Mouse (Mus musculus) heart, embryonic 13.5 days (tissue): ENCODE data around the gene Abca4. TPM values are rescaled to one million over a fixed set of nuclear protein-coding genes. Genes with fewer than 3 reads are reported as not detected.

Source experiments
- ATAC-seq: fragments of 200-750 bp; cut with Nextera tagmentation; 2 replicates; pipeline ENCODE4 v1.8.0; 2017; ENCODE audit warnings: moderate TSS enrichment; ENCODE audit not compliant: insufficient number of reproducible peaks, low FRiP score, low TSS enrichment; ENCODE audit errors: extremely low read depth
- H3K27ac ChIP-seq: fragments of 300-500 bp; sonication (generic); replicated peaks from 2 replicates; pipeline ENCODE4 v1.5.1; 2015; ENCODE audit warnings: moderate library complexity, mild to moderate bottlenecking, inconsistent platforms
- H3K27me3 ChIP-seq: fragments of 300-500 bp; sonication (generic); replicated peaks from 2 replicates; pipeline ENCODE4 v1.6.1; 2015; ENCODE audit warnings: mild to moderate bottlenecking, inconsistent platforms
- H3K36me3 ChIP-seq: fragments of 300-500 bp; sonication (generic); 2 replicates; pipeline ENCODE4 v1.6.1; 2015; ENCODE audit warnings: mild to moderate bottlenecking, inconsistent platforms
- H3K4me1 ChIP-seq: fragments of 300-500 bp; sonication (generic); 2 replicates; pipeline ENCODE4 v1.6.1; 2015; ENCODE audit warnings: inconsistent platforms
- H3K4me2 ChIP-seq: fragments of 300-500 bp; sonication (generic); 2 replicates; pipeline ENCODE4 v1.6.1; 2015; ENCODE audit warnings: inconsistent platforms, mild to moderate bottlenecking, moderate library complexity
- H3K4me3 ChIP-seq: fragments of 300-500 bp; sonication (generic); 2 replicates; pipeline ENCODE4 v1.5.1; 2015; ENCODE audit warnings: moderate library complexity, mild to moderate bottlenecking, inconsistent platforms
- H3K9ac ChIP-seq: fragments of 300-500 bp; sonication (generic); 2 replicates; pipeline ENCODE4 v1.6.1; 2015; ENCODE audit warnings: inconsistent platforms, mild to moderate bottlenecking, moderate library complexity
- H3K9me3 ChIP-seq: fragments of 300-500 bp; sonication (generic); 2 replicates; pipeline ENCODE4 v1.6.1; 2016; ENCODE audit warnings: inconsistent platforms
- WGBS: fragments of 180-500 bp; shearing (Covaris S2); methylation state at CpG from one replicate; pipeline ENCODE4 v1.1.7; 2015; ENCODE audit warnings: mixed read lengths; 5-methylcytosine and 5-hydroxymethylcytosine counted together
- polyA plus RNA-seq: library from polyadenylated mRNA; unstranded; fragments of >200 nt; fragmentation: Nextera tagmentation; extraction: Ambion mirVana; gene quantifications from 2 replicates; pipeline ENCODE4 v1.2.1, GENCODE M21; 2015

Abca4 gene
- polyA plus RNA-seq, 1 experiment from 2014 or later: 2.4 TPM

- peaks cover 48% of the 10 kb centered on the region for H3K27me3 ChIP-seq
- H3K9me3 ChIP-seq: no peaks in the 10 kb centered on the region
- 0 out of 2 replicates have a peak overlapping the region, but pooled peaks have one; percentile 4 for H3K4me2 ChIP-seq
- peaks cover 36% of the 10 kb centered on the region for H3K4me1 ChIP-seq
- ATAC-seq: peak; percentile 61; the same call in 1 of the 2 replicates
- no peak overlapping the region for H3K9ac ChIP-seq
- 42% methylated on average over 9 of the region's 9 CpGs for WGBS
- H3K36me3 ChIP-seq: no peaks in the 10 kb centered on the region
- no peak overlapping the region for H3K4me3 ChIP-seq
- H3K27ac ChIP-seq: peak overlapping the region; percentile 60
Observed at GRCm38 (mm10) chr3:122142256-122142922, 98.1 kb downstream of the Abca4 start.

GRCm38 (mm10) chr3:122143432-122143831, 99.2 kb downstream of the Abca4 start:
- WGBS: 73% methylated on average over 3 of the region's 3 CpGs
- Histone ChIP-seq H3K4me1 (peaks cover 36% of the 10 kb centered on the region), H3K27me3 (peaks cover 48% of the 10 kb centered on the region), H3K4me2 (no peak overlapping the region), H3K27ac (no peak overlapping the region), H3K4me3 (no peak overlapping the region), H3K9me3 (no peaks in the 10 kb centered on the region), H3K9ac (no peak overlapping the region), H3K36me3 (no peaks in the 10 kb centered on the region)
- no peak for ATAC-seq

- no peaks in the 10 kb centered on the region for H3K9me3 ChIP-seq
- no peaks in the 10 kb centered on the region for H3K36me3 ChIP-seq
- 91% methylated on average over 3 of the region's 3 CpGs for WGBS
- H3K27me3 ChIP-seq: peaks cover 30% of the 10 kb centered on the region
- peaks cover 41% of the 10 kb centered on the region for H3K4me1 ChIP-seq
- no peak overlapping the region for H3K9ac ChIP-seq
- H3K27ac ChIP-seq: no peak overlapping the region
- ATAC-seq: no peak
- H3K4me3 ChIP-seq: no peak overlapping the region
- no peak overlapping the region for H3K4me2 ChIP-seq
Observed at GRCm38 (mm10) chr3:122145430-122145829, 101.2 kb downstream of the Abca4 start.

- Histone ChIP-seq H3K9me3 (no peaks in the 10 kb centered on the region), H3K9ac (no peak overlapping the region), H3K4me1 (peaks cover 37% of the 10 kb centered on the region), H3K27me3 (peaks cover 25% of the 10 kb centered on the region), H3K4me2 (no peak overlapping the region), H3K36me3 (no peaks in the 10 kb centered on the region), H3K4me3 (no peak overlapping the region), H3K27ac (no peak overlapping the region)
- 83% methylated on average over 7 of the region's 7 CpGs for WGBS
- ATAC-seq: no peak
Observed at GRCm38 (mm10) chr3:122150836-122151235, 106.6 kb downstream of the Abca4 start.

- H3K4me2 ChIP-seq: no peak overlapping the region
- H3K9me3 ChIP-seq: no peaks in the 10 kb centered on the region
- H3K9ac ChIP-seq: no peak overlapping the region
- 0 out of 2 replicates have a peak, but pooled peaks cover 4% of the 10 kb centered on the region for H3K36me3 ChIP-seq
- H3K4me3 ChIP-seq: no peak overlapping the region
- peaks cover 32% of the 10 kb centered on the region for H3K4me1 ChIP-seq
- H3K27me3 ChIP-seq: peaks cover 14% of the 10 kb centered on the region; the same call in 1 of the 2 replicates
- ATAC-seq: no peak
- no peak overlapping the region for H3K27ac ChIP-seq
- 50% methylated on average over 4 of the region's 4 CpGs for WGBS
Observed at GRCm38 (mm10) chr3:122152431-122152830, 108.2 kb downstream of the Abca4 start.

GRCm38 (mm10) chr3:122154080-122154479, 109.8 kb downstream of the Abca4 start:
- Histone ChIP-seq H3K36me3 (0 out of 2 replicates have a peak, but pooled peaks cover 4% of the 10 kb centered on the region), H3K4me2 (no peak overlapping the region), H3K27me3 (0 out of 2 replicates have a peak, but pooled peaks cover 9% of the 10 kb centered on the region), H3K4me1 (peaks cover 26% of the 10 kb centered on the region), H3K9me3 (no peaks in the 10 kb centered on the region), H3K4me3 (no peak overlapping the region), H3K27ac (no peak overlapping the region), H3K9ac (no peak overlapping the region)
- ATAC-seq: no peak
- WGBS: 57% methylated on average over 2 of the region's 2 CpGs

GRCm38 (mm10) chr3:122159447-122159846, 115.2 kb downstream of the Abca4 start:
- H3K4me3 ChIP-seq: no peak overlapping the region
- H3K27ac ChIP-seq: no peak overlapping the region
- WGBS: 69% methylated on average over 1 of the region's 1 CpGs
- no peaks in the 10 kb centered on the region for H3K27me3 ChIP-seq
- 0 out of 2 replicates have a peak, but pooled peaks cover 4% of the 10 kb centered on the region for H3K36me3 ChIP-seq
- no peak overlapping the region for H3K4me2 ChIP-seq
- H3K4me1 ChIP-seq: peaks cover 2% of the 10 kb centered on the region
- H3K9me3 ChIP-seq: no peaks in the 10 kb centered on the region
- H3K9ac ChIP-seq: no peak overlapping the region
- ATAC-seq: no peak

- Histone ChIP-seq H3K27ac (no peak overlapping the region), H3K9me3 (no peaks in the 10 kb centered on the region), H3K4me3 (no peak overlapping the region), H3K27me3 (no peaks in the 10 kb centered on the region), H3K36me3 (no peaks in the 10 kb centered on the region), H3K4me2 (no peak overlapping the region), H3K9ac (no peak overlapping the region), H3K4me1 (peaks cover 15% of the 10 kb centered on the region)
- WGBS: 42% methylated on average over 10 of the region's 10 CpGs
- no peak for ATAC-seq
Observed at GRCm38 (mm10) chr3:122169616-122170178, 125.5 kb downstream of the Abca4 start.

- Histone ChIP-seq H3K27ac (no peak overlapping the region), H3K27me3 (no peaks in the 10 kb centered on the region), H3K9me3 (no peaks in the 10 kb centered on the region), H3K36me3 (no peaks in the 10 kb centered on the region), H3K4me1 (peaks cover 7% of the 10 kb centered on the region; the same call in 1 of the 2 replicates), H3K4me3 (no peak overlapping the region), H3K9ac (no peak overlapping the region), H3K4me2 (no peak overlapping the region)
- no peak for ATAC-seq
- WGBS: 85% methylated on average over 10 of the region's 10 CpGs
Observed at GRCm38 (mm10) chr3:122170621-122171309, 126.5 kb downstream of the Abca4 start.

- Histone ChIP-seq H3K27ac (no peak overlapping the region), H3K27me3 (no peaks in the 10 kb centered on the region), H3K4me1 (no peaks in the 10 kb centered on the region), H3K9me3 (no peaks in the 10 kb centered on the region), H3K4me2 (no peak overlapping the region), H3K9ac (no peak overlapping the region), H3K4me3 (no peak overlapping the region), H3K36me3 (no peaks in the 10 kb centered on the region)
- WGBS: 81% methylated on average over 15 of the region's 15 CpGs
- no peak for ATAC-seq
Observed at GRCm38 (mm10) chr3:122173526-122174150, 129.4 kb downstream of the Abca4 start.

- no peaks in the 10 kb centered on the region for H3K36me3 ChIP-seq
- no peak for ATAC-seq
- H3K27me3 ChIP-seq: no peaks in the 10 kb centered on the region
- H3K9ac ChIP-seq: no peak overlapping the region
- WGBS: 79% methylated on average over 6 of the region's 6 CpGs
- H3K4me2 ChIP-seq: no peak overlapping the region
- H3K4me1 ChIP-seq: no peaks in the 10 kb centered on the region
- no peak overlapping the region for H3K27ac ChIP-seq
- H3K9me3 ChIP-seq: no peaks in the 10 kb centered on the region
- H3K4me3 ChIP-seq: no peak overlapping the region
Observed at GRCm38 (mm10) chr3:122176018-122176417, 131.8 kb downstream of the Abca4 start.
